Mouse (Mus musculus): Measurements from ENCODE around the gene Tbc1d23. TPM values are rescaled to one million over a fixed set of nuclear protein-coding genes. Genes with fewer than 3 reads are reported as not detected.
A peak's percentile ranks its signal among the peaks of the same experiment; 100 is the strongest.

The Tbc1d23 gene
- 7.0 and 8.2 TPM in 2 replicates for polyA plus RNA-seq (2012; rRNA removed)

DNA sequence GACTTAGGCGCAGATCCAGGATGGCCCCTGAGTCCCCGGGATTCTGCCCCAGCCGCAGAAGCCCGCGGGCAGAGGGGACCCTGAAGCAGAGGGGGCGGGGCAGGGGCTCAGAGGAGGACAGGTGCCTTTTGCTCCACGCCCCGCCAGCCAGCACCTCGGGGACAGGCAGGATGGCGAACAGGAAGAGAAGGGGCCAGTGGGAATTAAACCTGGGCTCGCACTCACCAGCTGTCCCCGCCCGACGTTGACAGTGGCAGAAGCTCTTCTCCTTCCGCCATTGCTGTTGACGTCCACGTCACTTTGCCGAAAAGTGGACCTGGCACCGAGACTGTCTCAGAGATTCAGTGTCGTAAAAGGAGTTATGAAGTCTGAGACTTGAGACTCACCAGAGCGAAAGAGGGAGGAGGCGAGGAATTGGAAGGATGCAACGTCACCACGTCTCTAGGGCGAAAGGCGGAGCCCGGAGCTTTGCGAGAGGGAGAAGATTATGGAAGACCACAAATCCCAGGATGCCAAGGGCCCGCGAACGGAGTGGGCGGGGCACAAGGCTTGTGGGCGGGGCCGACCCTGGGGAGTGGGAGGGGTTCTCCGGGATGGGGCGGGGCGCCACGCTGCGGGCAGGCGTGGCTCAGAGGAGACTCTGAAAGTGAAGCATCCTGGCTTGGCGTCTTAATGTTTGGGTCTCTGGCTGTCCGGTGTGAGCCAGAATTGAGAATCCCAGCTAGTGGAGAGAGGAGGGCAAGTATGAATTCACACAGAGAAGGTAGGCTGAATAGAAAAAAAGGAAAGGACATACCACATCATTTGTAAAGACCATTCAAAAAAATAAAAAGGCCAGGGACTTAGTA, at the start of gene Tbc1d23:
TSS of gene Tbc1d23 (minus strand) at position 416 of the 848 bp plus-strand sequence.
- under 1% methylated on average over 42 of the region's 42 CpGs for WGBS
- H3K27me3 ChIP-seq (ENCODE audit: control insufficient read depth, insufficient read depth, low read length): no peaks in the 10 kb centered on the region
- peak within 1 kb of the TSS; percentile 67 for H3K27ac ChIP-seq (ENCODE audit: insufficient read depth, low read length)
- DNase-seq (ENCODE audit: low read depth in 1 of 2, low spot score in 2 of 2): peak; percentile 89 to 98
- peak within 1 kb of the TSS; percentile 82 for H3K4me3 ChIP-seq (ENCODE audit: extremely low read depth, insufficient read depth, insufficient read length)
- no peaks in the 10 kb centered on the region; the same call in none of the 2 replicates for H3K36me3 ChIP-seq (ENCODE audit: control insufficient read depth, insufficient read depth, low read length)
- H3K4me1 ChIP-seq (ENCODE audit: control insufficient read depth, insufficient read depth, insufficient read length): peaks cover 3% of the 10 kb centered on the region; the same call in 1 of the 2 replicates
- TF ChIP-seq POLR2A (IDR thresholded peaks at IDR 0.05; ENCODE audit: low read depth, low read length): peak; percentile 77
- no peak for TF ChIP-seq CTCF (IDR thresholded peaks at IDR 0.05; ENCODE audit: extremely low read depth, insufficient read depth, insufficient read length, insufficient replicate concordance)

DNA sequence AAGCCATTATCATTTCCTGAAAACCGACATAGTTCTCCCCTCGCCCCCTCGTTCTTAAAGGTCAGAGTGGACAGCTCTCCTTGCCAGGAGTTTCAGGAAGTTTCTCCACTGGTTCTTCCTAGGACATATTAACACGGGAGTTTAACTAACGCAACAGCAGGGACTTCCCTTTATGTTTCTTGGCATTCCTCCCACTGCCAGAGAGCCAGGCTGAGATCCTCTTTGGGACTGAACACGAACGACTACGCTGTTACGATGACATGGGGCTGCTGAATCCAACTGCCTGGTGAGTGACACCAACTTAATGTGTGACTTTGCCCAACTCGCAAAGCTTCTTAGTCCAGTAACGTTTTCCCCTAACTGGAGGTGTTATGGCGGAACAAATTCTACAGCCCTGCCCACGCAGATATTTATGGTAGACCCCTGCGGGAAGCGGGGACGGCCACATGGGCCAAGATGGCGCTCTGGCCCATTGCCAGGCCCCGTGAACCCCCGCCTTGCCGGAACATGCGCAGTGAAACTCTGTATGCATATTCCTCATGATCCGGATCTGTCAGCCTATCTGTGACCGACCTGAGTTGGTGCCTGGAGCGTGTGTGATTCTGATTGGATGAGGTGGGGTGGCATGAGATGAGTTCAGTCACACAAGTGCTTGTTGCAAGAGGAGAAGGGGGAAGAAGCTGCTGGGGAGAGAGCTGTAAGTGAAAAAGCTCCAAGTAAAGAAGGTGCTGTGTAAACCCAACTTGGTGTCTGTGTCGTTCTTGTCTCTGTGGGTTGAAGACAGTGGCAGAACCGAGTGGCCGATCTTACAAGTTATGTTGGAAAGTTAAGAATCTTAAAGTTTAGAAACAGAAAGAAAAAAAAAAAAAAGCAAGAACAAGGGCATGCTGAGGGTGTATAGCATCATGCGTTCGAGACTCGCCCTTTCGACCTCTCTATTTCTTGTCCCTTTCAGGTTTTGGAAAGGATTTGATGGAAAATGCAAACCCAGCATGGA, 49.2 kb upstream of the Tbc1d23 start:
- no peak for TF ChIP-seq CTCF (IDR thresholded peaks at IDR 0.05; ENCODE audit: extremely low read depth, insufficient read depth, insufficient read length, insufficient replicate concordance)
- no peak for TF ChIP-seq POLR2A (IDR thresholded peaks at IDR 0.05; ENCODE audit: low read depth, low read length)
- DNase-seq (ENCODE audit: low read depth in 1 of 2, low spot score in 2 of 2): no peak
- no peaks in the 10 kb centered on the region for H3K36me3 ChIP-seq (ENCODE audit: control insufficient read depth, insufficient read depth, low read length)
- no peak overlapping the region for H3K4me3 ChIP-seq (ENCODE audit: extremely low read depth, insufficient read depth, insufficient read length)
- H3K4me1 ChIP-seq (ENCODE audit: control insufficient read depth, insufficient read depth, insufficient read length): no peaks in the 10 kb centered on the region
- 83% methylated on average over 31 of the region's 31 CpGs for WGBS
- no peak overlapping the region for H3K27ac ChIP-seq (ENCODE audit: insufficient read depth, low read length)
- H3K27me3 ChIP-seq (ENCODE audit: control insufficient read depth, insufficient read depth, low read length): no peaks in the 10 kb centered on the region

DNA sequence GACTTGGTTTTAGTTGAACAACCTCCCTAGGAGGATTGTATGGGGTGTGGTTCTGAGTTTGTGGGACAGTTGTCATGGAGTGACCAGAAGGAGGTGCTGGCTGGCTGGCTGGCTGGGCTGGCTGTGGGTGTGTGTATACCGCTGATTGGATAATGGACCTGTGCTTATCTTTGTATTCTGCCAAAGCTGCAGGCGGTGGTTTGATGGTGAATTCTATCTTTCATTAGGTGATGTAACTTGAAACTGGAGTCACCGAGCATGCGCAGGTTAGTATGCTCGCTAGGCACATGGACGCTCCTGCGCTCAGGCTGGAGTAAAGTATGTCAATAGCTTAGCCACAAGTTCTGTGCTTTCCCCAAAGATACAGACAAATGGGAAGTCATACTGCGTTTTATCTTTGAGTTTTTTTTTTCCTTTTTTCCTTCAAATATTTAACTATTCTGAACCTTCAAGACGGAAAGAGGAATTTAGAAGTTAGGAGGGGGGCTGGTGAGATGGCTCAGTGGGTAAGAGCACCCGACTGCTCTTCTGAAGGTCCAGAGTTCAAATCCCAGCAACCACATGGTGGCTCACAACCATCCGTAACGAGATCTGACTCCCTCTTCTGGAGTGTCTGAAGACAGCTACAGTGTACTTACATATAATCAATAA, 47.8 kb upstream of the Tbc1d23 start:
- 88% methylated on average over 12 of the region's 12 CpGs for WGBS

DNA sequence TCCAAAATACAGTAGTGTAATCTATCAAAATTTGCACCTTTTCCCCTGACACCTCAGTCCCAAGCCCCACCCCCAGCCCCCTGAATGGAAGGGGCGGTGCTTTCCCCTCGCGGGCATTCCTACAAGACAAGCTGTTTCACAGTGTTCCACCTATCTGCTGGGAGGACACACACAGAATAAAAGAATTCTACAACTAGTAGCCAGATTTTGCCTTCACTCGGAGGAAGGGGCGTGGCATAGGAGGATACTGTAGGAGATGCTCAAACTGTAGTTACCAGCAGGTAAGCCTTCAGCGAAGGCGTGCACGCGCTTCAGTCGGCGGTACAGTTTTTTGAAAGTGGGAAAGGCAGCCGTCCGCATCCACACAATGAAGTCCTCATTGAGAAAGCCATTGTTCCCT, 38.4 kb upstream of the Tbc1d23 start:
- WGBS: 94% methylated on average over 13 of the region's 13 CpGs
- Histone ChIP-seq H3K27me3 (ENCODE audit: control insufficient read depth, insufficient read depth, low read length) (no peaks in the 10 kb centered on the region), H3K36me3 (ENCODE audit: control insufficient read depth, insufficient read depth, low read length) (no peaks in the 10 kb centered on the region), H3K4me1 (ENCODE audit: control insufficient read depth, insufficient read depth, insufficient read length) (no peaks in the 10 kb centered on the region), H3K4me3 (ENCODE audit: extremely low read depth, insufficient read depth, insufficient read length) (no peak overlapping the region), H3K27ac (ENCODE audit: insufficient read depth, low read length) (no peak overlapping the region)
- DNase-seq (ENCODE audit: low read depth in 1 of 2, low spot score in 2 of 2): no peak
- TF ChIP-seq POLR2A (IDR thresholded peaks at IDR 0.05; ENCODE audit: low read depth, low read length) (no peak), CTCF (IDR thresholded peaks at IDR 0.05; ENCODE audit: extremely low read depth, insufficient read depth, insufficient read length, insufficient replicate concordance) (no peak)

More for the DNA sequence above, 47.8 kb upstream of the Tbc1d23 start:
- no peak for TF ChIP-seq POLR2A (IDR thresholded peaks at IDR 0.05; ENCODE audit: low read depth, low read length)
- TF ChIP-seq CTCF (IDR thresholded peaks at IDR 0.05; ENCODE audit: extremely low read depth, insufficient read depth, insufficient read length, insufficient replicate concordance): no peak
- Histone ChIP-seq H3K27me3 (ENCODE audit: control insufficient read depth, insufficient read depth, low read length) (no peaks in the 10 kb centered on the region), H3K27ac (ENCODE audit: insufficient read depth, low read length) (no peak overlapping the region), H3K4me3 (ENCODE audit: extremely low read depth, insufficient read depth, insufficient read length) (no peak overlapping the region), H3K36me3 (ENCODE audit: control insufficient read depth, insufficient read depth, low read length) (no peaks in the 10 kb centered on the region), H3K4me1 (ENCODE audit: control insufficient read depth, insufficient read depth, insufficient read length) (no peaks in the 10 kb centered on the region)
- DNase-seq (ENCODE audit: low read depth in 1 of 2, low spot score in 2 of 2): no peak

DNA sequence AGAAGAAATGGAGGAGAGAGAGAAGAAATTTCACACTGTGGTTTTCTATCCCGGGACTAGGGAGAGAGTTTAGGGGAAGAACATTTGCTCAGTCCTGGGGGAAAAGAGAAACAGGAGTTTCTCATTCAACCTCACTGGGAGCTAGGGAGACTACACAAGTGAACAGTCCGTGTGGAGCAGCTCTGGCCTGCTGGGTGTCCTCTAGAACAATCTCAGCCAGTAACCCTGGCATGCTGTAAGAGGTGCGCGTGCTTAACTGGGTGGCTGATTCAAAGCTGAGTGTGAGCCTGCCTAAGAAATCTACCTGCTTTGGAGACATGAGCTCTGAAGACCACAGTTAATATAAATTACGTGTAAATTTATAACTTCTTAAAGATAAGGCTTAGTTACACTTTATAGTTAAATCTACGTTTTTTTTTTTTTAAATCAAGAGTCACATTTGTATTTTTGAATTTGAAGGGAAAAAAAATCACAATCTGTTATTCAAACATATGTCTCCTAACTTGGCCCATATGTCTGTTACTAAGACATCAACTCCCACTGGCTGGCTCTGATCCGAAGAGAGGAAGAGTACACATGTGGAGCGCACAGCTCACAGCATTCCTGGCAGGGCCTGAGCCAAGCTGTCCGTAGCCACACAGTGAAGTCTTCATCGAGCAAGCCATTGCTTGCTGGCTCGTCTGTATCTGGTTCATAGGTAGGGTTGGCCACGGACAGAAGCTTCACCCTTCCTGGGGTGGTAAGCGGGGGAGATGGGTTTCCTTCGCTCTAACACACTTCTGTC, 36.9 kb upstream of the Tbc1d23 start:
- Histone ChIP-seq H3K36me3 (ENCODE audit: control insufficient read depth, insufficient read depth, low read length) (no peaks in the 10 kb centered on the region), H3K4me3 (ENCODE audit: extremely low read depth, insufficient read depth, insufficient read length) (no peak overlapping the region), H3K27me3 (ENCODE audit: control insufficient read depth, insufficient read depth, low read length) (no peaks in the 10 kb centered on the region), H3K4me1 (ENCODE audit: control insufficient read depth, insufficient read depth, insufficient read length) (no peaks in the 10 kb centered on the region), H3K27ac (ENCODE audit: insufficient read depth, low read length) (no peak overlapping the region)
- DNase-seq (ENCODE audit: low read depth in 1 of 2, low spot score in 2 of 2): no peak
- TF ChIP-seq CTCF (IDR thresholded peaks at IDR 0.05; ENCODE audit: extremely low read depth, insufficient read depth, insufficient read length, insufficient replicate concordance): no peak
- no peak for TF ChIP-seq POLR2A (IDR thresholded peaks at IDR 0.05; ENCODE audit: low read depth, low read length)
- WGBS: 91% methylated on average over 14 of the region's 14 CpGs

DNA sequence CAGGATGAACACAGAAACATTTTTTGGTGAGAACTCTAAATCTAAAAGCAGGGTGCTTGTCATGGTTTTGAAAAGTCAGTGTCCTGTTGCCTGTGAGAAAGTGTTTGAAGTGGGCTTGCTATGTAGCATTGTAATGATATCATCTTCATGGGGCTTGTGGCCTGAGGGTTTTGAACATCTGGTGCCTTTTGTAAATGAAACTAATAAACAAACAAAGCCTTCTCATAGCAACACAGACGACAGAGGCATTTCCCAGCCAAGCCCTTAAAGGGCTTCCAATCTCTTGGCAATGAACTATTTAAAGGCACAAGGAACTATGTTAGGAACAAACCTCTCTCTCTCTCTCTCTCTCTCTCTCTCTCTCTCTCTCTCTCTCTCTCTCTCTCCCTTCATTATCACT, 35.8 kb upstream of the Tbc1d23 start:
- DNase-seq (ENCODE audit: low read depth in 1 of 2, low spot score in 2 of 2): no peak
- Histone ChIP-seq H3K27me3 (ENCODE audit: control insufficient read depth, insufficient read depth, low read length) (no peaks in the 10 kb centered on the region), H3K4me3 (ENCODE audit: extremely low read depth, insufficient read depth, insufficient read length) (no peak overlapping the region), H3K27ac (ENCODE audit: insufficient read depth, low read length) (no peak overlapping the region), H3K4me1 (ENCODE audit: control insufficient read depth, insufficient read depth, insufficient read length) (no peaks in the 10 kb centered on the region), H3K36me3 (ENCODE audit: control insufficient read depth, insufficient read depth, low read length) (no peaks in the 10 kb centered on the region)
- no peak for TF ChIP-seq CTCF (IDR thresholded peaks at IDR 0.05; ENCODE audit: extremely low read depth, insufficient read depth, insufficient read length, insufficient replicate concordance)
- no peak for TF ChIP-seq POLR2A (IDR thresholded peaks at IDR 0.05; ENCODE audit: low read depth, low read length)
- WGBS: 22% methylated on average over 1 of the region's 1 CpGs

All from spleen, adult 2 months (tissue).